Mouse (Mus musculus) heart, adult 2 months (tissue): ENCODE results near the gene Gpatch2l. TPM values are rescaled to one million over a fixed set of nuclear protein-coding genes. Genes with fewer than 3 reads are reported as not detected.

Experiments used
- DNase-seq, 2 experiments: peaks; one replicate each; pipeline ENCODE4 v3.0.0; 2021
- H3K27ac ChIP-seq: fragments of 200-600 bp; 2 replicates; pipeline ENCODE4 v1.8.1; 2022
- H3K27me3 ChIP-seq: fragments of 200-500 bp; 2 replicates; pipeline ENCODE4 v1.6.1; 2012; ENCODE audit warnings: mild to moderate bottlenecking, low read length, inconsistent platforms, mixed read lengths; ENCODE audit not compliant: control insufficient read depth, insufficient read depth
- H3K36me3 ChIP-seq: fragments of 200-500 bp; 2 replicates; pipeline ENCODE4 v1.6.1; 2012; ENCODE audit warnings: low read length, inconsistent platforms; ENCODE audit not compliant: control insufficient read depth, insufficient read depth
- H3K4me1 ChIP-seq: fragments of 200-500 bp; 2 replicates; pipeline ENCODE4 v1.6.1; 2011; ENCODE audit warnings: low read length; ENCODE audit not compliant: control insufficient read depth, insufficient read depth
- H3K4me3 ChIP-seq: fragments of 200-600 bp; 2 replicates; pipeline ENCODE4 v1.8.1; 2022
- H3K79me2 ChIP-seq: fragments of 200-500 bp; replicated peaks from 2 replicates; pipeline ENCODE4 v1.6.1; 2012; ENCODE audit warnings: mild to moderate bottlenecking, inconsistent platforms, low read length, moderate library complexity, mixed read lengths; ENCODE audit not compliant: control insufficient read depth, insufficient read depth
- H3K9ac ChIP-seq: fragments of 200-500 bp; 2 replicates; pipeline ENCODE4 v1.6.1; 2012; ENCODE audit warnings: low read depth, mild to moderate bottlenecking, control low read depth, inconsistent platforms, low read length, mixed read lengths
- POLR2A ChIP-seq: fragments of 200-500 bp; IDR thresholded peaks from 2 replicates; pipeline ENCODE4 v1.6.1; 2011; ENCODE audit warnings: mild to moderate bottlenecking, low read depth, low read length, control low read depth; ENCODE audit not compliant: insufficient read depth
- WGBS: fragments of 180-500 bp; shearing (Covaris S2); methylation state at CpG from one replicate; pipeline ENCODE4 v1.1.7; 2018; 5-methylcytosine and 5-hydroxymethylcytosine counted together
- intact Hi-C: fragments of 180-260 bp; cut with DNase I; formaldehyde crosslinking; loops from one replicate; pipeline ENCODE4 v1.15.1; 2025
- polyA plus RNA-seq: library from polyadenylated mRNA; depleted of rRNA; stranded (reverse); fragments of >200 nt; gene quantifications from 2 replicates; pipeline ENCODE4 v1.2.3, GENCODE M21; 2012; rRNA removed
- total RNA-seq, 2 experiments: library from RNA; stranded (reverse); gene quantifications; 2 replicates each; pipeline ENCODE4 v1.2.3; 2021

Gpatch2l gene
- total and polyA plus RNA-seq, 3 experiments: 6.2 to 13.8 (median 12.7) TPM

- no peaks in the 10 kb centered on the region for H3K27me3 ChIP-seq
- H3K4me1 ChIP-seq: no peaks in the 10 kb centered on the region
- H3K36me3 ChIP-seq: no peaks in the 10 kb centered on the region
- DNase-seq: no peak
- no peak for TF ChIP-seq POLR2A
- intact Hi-C loops: no loop called here
- H3K9ac ChIP-seq: no peak overlapping the region
- 33% methylated on average over 7 of the region's 7 CpGs for WGBS
- H3K27ac ChIP-seq: no peak overlapping the region
- no peaks in the 10 kb centered on the region for H3K79me2 ChIP-seq
- no peak overlapping the region for H3K4me3 ChIP-seq
Observed at GRCm38 (mm10) chr12:86336887-86337286, 95.2 kb downstream of the Gpatch2l start.

Other genes starting within 250 kb of the Gpatch2l start
- 10 to 100 TPM; 15.2 to 15.4 TPM for gene Tgfb3, start 162.8 kb upstream of the Gpatch2l start, total RNA-seq
- gene Tgfb3, start 162.8 kb upstream of the Gpatch2l start, polyA plus RNA-seq: 14.8 and 18.6 TPM in 2 replicates
- gene Ift43, start 159.3 kb upstream of the Gpatch2l start, total RNA-seq: 10 to 100 TPM; 21.6 to 26.1 TPM
- gene Ift43, start 159.3 kb upstream of the Gpatch2l start, polyA plus RNA-seq: 31.9 and 39.2 TPM in 2 replicates
- 10 to 100 TPM; 21.9 to 33.8 TPM for gene Esrrb, start 119.3 kb downstream of the Gpatch2l start, total RNA-seq
- 14.3 and 20.5 TPM in 2 replicates for gene Esrrb, start 119.3 kb downstream of the Gpatch2l start, polyA plus RNA-seq